Mouse (Mus musculus) MEL (cell line): Measurements from ENCODE around the gene Tbc1d13.

Experiments used
- CTCF ChIP-seq, 3 experiments: IDR thresholded peaks in 2 of 3; conservative IDR thresholded peaks in 1 of 3; 2 replicates each; pipeline ENCODE4 v1.5.1; 2011 to 2012; ENCODE audit warnings: low read length in 3 of 3, low read depth in 2 of 3, mild to moderate bottlenecking in 2 of 3, improper control_type of control experiment in 1 of 3, inconsistent platforms in 1 of 3, mixed read lengths in 1 of 3, moderate library complexity in 1 of 3; ENCODE audit not compliant: control insufficient read depth in 1 of 3, insufficient read depth in 1 of 3, poor library complexity in 1 of 3, severe bottlenecking in 1 of 3
- MAX ChIP-seq: IDR thresholded peaks from 2 replicates; pipeline ENCODE4 v1.6.1; 2011; ENCODE audit warnings: low read length, improper control_type of control experiment
- POLR2A ChIP-seq, 2 experiments: IDR thresholded peaks; 2 replicates each; pipeline ENCODE4 v1.6.1; 2011 to 2012; ENCODE audit warnings: low read length in 2 of 2, mild to moderate bottlenecking in 2 of 2, control low read depth in 1 of 2, improper control_type of control experiment in 1 of 2, low read depth in 1 of 2, moderate library complexity in 1 of 2; ENCODE audit not compliant: control insufficient read depth in 1 of 2, insufficient read depth in 1 of 2, poor library complexity in 1 of 2
- POLR2AphosphoS2 ChIP-seq: IDR thresholded peaks from 2 replicates; pipeline ENCODE4 v1.6.1; 2011; ENCODE audit warnings: low read length, improper control_type of control experiment
- TAL1 ChIP-seq: IDR thresholded peaks from 2 replicates; pipeline ENCODE4 v1.6.1; 2012; ENCODE audit warnings: mild to moderate bottlenecking, inconsistent platforms, low read length, moderate library complexity, mixed read lengths
- TCF12 ChIP-seq: IDR thresholded peaks from 2 replicates; pipeline ENCODE4 v1.6.1; 2014; ENCODE audit warnings: low read depth, mild to moderate bottlenecking, inconsistent platforms, low read length, improper control_type of control experiment, moderate library complexity

- TF ChIP-seq CTCF (IDR thresholded peaks at IDR 0.05 in 2 of 3, conservative IDR thresholded peaks at IDR 0.05 in 1 of 3; ENCODE audit: control insufficient read depth in 1 of 3, insufficient read depth in 1 of 3, low read depth in 2 of 3, low read length in 3 of 3, poor library complexity in 1 of 3, severe bottlenecking in 1 of 3) (no peak), POLR2A (IDR thresholded peaks at IDR 0.05; ENCODE audit: control insufficient read depth in 1 of 2, insufficient read depth in 1 of 2, low read depth in 1 of 2, low read length in 2 of 2, poor library complexity in 1 of 2) (no peak), MAX (no peak), TCF12 (no peak), TAL1 (no peak), POLR2AphosphoS2 (no peak)
Observed at GRCm38 (mm10) chr2:30185681-30186080, 52.1 kb downstream of the Tbc1d13 start.
